Mouse (Mus musculus) Patski (cell line): ENCODE results near the gene Gm42957. TPM values are rescaled to one million over a fixed set of nuclear protein-coding genes. Genes with fewer than 3 reads are reported as not detected.

ENCODE experiments used
- ATAC-seq: fragments of 100-300 bp; one replicate; pipeline ENCODE4 v1.8.0; 2021
- CTCF ChIA-PET: fragments of 350-600 bp; sonication (Branson Sonifier 250); formaldehyde crosslinking; loops from one replicate; lab custom pipeline; 2022; ENCODE audit warnings: inconsistent platforms; lab: Charles Lee
- POLR2A ChIA-PET: fragments of 350-600 bp; sonication (Branson Sonifier 250); formaldehyde crosslinking; loops from one replicate; lab custom pipeline; 2022; ENCODE audit warnings: antibody characterized with exemption, inconsistent platforms; lab: Charles Lee
- DNase-seq: peaks from one replicate; pipeline ENCODE4 v3.0.0-alpha.2; 2011; ENCODE audit warnings: low read depth, low spot score
- H3K27me3 ChIP-seq: fragments of 371-371 bp; one replicate; pipeline ENCODE4 v1.5.1; 2021
- CTCF ChIP-seq: fragments of 100-300 bp; IDR thresholded peaks from one replicate; pipeline ENCODE4 v1.5.1; 2021
- in situ Hi-C: fragments of 300-500 bp; cut with MboI; formaldehyde crosslinking; loops from 3 replicates; pipeline ENCODE4 v1.11.1; 2018; ENCODE audit warnings: low pct_unique_long_range_greater_than_20kb, mixed read lengths
- polyA plus RNA-seq: library from polyadenylated mRNA; unstranded; gene quantifications from one replicate; pipeline ENCODE4 v1.2.3, GENCODE M21; 2021

Gene Gm42957
- polyA plus RNA-seq, 1 experiment from 2014 or later = 0.10 TPM

- DNase-seq (no peak), ATAC-seq (no peak)
- ChIA-PET CTCF (interaction anchor here (1.0 to 1.3 kb wide), 2 partner anchors 10 to 12 kb away, joined by 3 to 7 read pairs; no protein-coding TSS in a partner anchor), POLR2A (interaction anchor here (1.7 kb wide), 1 partner anchor 10 kb away, joined by 5 read pairs; no protein-coding TSS in a partner anchor)
- no peaks in the 10 kb centered on the region for H3K27me3 ChIP-seq
- in situ Hi-C loops = no loop called here
- no peak for TF ChIP-seq CTCF
Observed at GRCm38 (mm10) chr3:96606618-96607017, 28.7 kb upstream of the Gm42957 start.

- no peaks in the 10 kb centered on the region for H3K27me3 ChIP-seq
- DNase-seq (no peak), ATAC-seq (no peak)
- TF ChIP-seq CTCF = no peak
- ChIA-PET POLR2A (interaction anchor here (0.5 to 2.0 kb wide), 4 partner anchors 11 to 28 kb away, joined by 4 to 7 read pairs (median 4); partner anchors contain the start of genes Polr3gl and Rbm8a), CTCF (interaction anchor here (0.8 to 5.3 kb wide), 5 partner anchors 11 to 43 kb away, joined by 3 to 27 read pairs (median 5); partner anchors contain the start of genes Polr3gl and Rbm8a)
- in situ Hi-C loops = no loop called here
Observed at GRCm38 (mm10) chr3:96617941-96618340, 17.3 kb upstream of the Gm42957 start.

- no peak for DNase-seq
- TF ChIP-seq CTCF = no peak
- POLR2A ChIA-PET = no interaction called here
Observed at GRCm38 (mm10) chr3:96623201-96623600, 12.1 kb upstream of the Gm42957 start.

DNA sequence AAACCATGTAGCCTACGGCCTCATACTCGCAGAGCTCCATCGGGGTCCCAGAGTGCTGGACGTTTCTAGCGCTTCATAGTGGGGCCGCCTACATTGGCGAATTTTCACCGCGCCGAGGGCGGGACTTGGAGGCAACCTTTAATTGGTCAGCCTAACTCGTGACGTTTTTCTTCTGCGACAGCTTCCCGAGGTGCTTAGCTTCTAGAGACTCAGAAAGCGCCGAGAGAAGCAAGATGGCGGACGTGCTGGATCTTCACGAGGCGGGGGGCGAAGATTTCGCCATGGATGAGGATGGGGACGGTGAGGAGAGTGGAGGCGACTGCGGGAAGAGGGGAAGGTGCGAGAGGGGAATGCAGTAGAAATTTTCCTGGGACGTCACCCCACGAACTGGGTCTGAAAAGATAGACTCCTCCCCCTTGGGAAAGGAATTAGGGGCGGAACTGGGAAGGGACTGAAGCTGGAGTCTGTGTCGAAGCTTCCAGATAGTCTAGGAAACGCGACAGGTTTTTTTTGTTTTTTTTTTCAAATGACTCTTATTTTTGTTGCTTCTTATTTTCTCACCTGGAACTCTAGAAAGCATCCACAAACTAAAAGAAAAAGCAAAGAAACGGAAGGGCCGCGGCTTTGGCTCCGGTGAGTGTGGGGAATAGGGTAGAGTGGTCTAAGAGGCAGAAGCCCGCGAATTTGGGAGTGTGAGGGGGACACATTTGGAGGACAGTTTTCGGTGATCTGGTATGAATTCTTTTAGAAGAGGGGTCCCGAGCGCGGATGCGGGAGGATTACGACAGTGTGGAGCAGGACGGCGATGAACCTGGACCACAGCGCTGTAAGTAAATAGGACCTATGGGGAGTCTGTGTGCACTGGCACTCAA lies 5.3 kb upstream of the Gm42957 start, which contains the start of gene Rbm8a:
TSS of gene Rbm8a (plus strand) at position 205 of the 872 bp plus-strand sequence.
- H3K27me3 ChIP-seq = no peaks in the 10 kb centered on the region
- peak; percentile 87 for ATAC-seq
- POLR2A ChIA-PET = interaction anchor here (0.6 to 1.4 kb wide), 6 partner anchors 9 to 53 kb away, joined by 3 to 7 read pairs (median 3); partner anchors contain the start of genes Gm16253, Lix1l and Polr3gl
- peak; percentile 98 for DNase-seq
- in situ Hi-C loops = no loop called here
- TF ChIP-seq CTCF = no peak
- CTCF ChIA-PET = interaction anchor here (1.4 to 3.6 kb wide), 8 partner anchors 10 to 83 kb away, joined by 3 to 17 read pairs (median 4); partner anchors contain the start of genes Lix1l and Polr3gl

More at GRCm38 (mm10) chr3:96623201-96623600, 12.1 kb upstream of the Gm42957 start:
- ATAC-seq = no peak
- no peaks in the 10 kb centered on the region for H3K27me3 ChIP-seq
- in situ Hi-C loops = no loop called here
- CTCF ChIA-PET = interaction anchor here (2.7 kb wide), 1 partner anchor 8 kb away, joined by 9 read pairs; no protein-coding TSS in a partner anchor

- TF ChIP-seq CTCF = no peak
- ChIA-PET POLR2A (interaction anchor here (0.7 kb wide), 1 partner anchor 67 kb away, joined by 7 read pairs; no protein-coding TSS in a partner anchor), CTCF (interaction anchor here (2.6 to 3.1 kb wide), 2 partner anchors 12 to 52 kb away, joined by 9 to 10 read pairs; partner anchors contain the start of gene Itga10)
- DNase-seq (no peak), ATAC-seq (no peak)
- in situ Hi-C loops = no loop called here
- H3K27me3 ChIP-seq = no peaks in the 10 kb centered on the region
Observed at GRCm38 (mm10) chr3:96632058-96632457, 3.2 kb upstream of the Gm42957 start.

GRCm38 (mm10) chr3:96634015-96634414 lies 1.3 kb upstream of the Gm42957 start:
- ChIA-PET POLR2A (no interaction called here), CTCF (interaction anchor here (1.0 to 3.1 kb wide), 5 partner anchors 10 to 54 kb away, joined by 3 to 10 read pairs (median 5); partner anchors contain the start of genes Itga10 and Polr3gl)
- ATAC-seq (no peak), DNase-seq (no peak)
- no peaks in the 10 kb centered on the region for H3K27me3 ChIP-seq
- TF ChIP-seq CTCF = no peak
- in situ Hi-C loops = no loop called here

- TF ChIP-seq CTCF = no peak
- POLR2A ChIA-PET = no interaction called here
- DNase-seq (no peak), ATAC-seq (no peak)
- in situ Hi-C loops = no loop called here
- H3K27me3 ChIP-seq = no peaks in the 10 kb centered on the region
- CTCF ChIA-PET = no interaction called here
Observed at GRCm38 (mm10) chr3:96635906-96636305, 632 bp downstream of the Gm42957 start.

GRCm38 (mm10) chr3:96636448-96636847 lies 1.2 kb downstream of the Gm42957 start:
- no peak for TF ChIP-seq CTCF
- no peaks in the 10 kb centered on the region for H3K27me3 ChIP-seq
- DNase-seq = no peak
- ChIA-PET CTCF (interaction anchor here (0.6 to 1.4 kb wide), 3 partner anchors 9 to 93 kb away, joined by 3 to 4 read pairs (median 3); partner anchors contain the start of genes Itga10 and Polr3gl), POLR2A (no interaction called here)
- in situ Hi-C loops = no loop called here
- no peak for ATAC-seq

DNA sequence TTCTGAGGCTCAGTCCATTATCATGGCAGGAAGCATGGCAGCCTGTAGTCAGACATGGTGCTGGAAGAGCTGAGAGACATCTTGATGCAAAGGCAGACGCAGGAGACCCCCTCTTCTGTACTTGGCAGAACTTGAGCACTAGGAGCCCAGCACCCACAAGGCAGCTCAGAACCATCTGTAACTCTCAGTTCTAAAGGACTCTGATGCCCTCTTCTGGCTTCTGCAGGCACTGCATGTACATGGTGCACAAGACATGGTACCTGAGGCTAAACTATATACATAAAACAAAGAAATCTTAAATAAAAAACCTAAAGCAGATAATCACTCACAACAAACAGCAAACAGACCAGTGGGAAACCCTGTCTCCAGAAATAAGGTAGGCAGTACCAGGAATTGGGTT lies 3.9 kb downstream of the Gm42957 start:
- no peaks in the 10 kb centered on the region for H3K27me3 ChIP-seq

More for the DNA sequence above, 3.9 kb downstream of the Gm42957 start:
- DNase-seq (no peak), ATAC-seq (no peak)
- in situ Hi-C loops = no loop called here
- TF ChIP-seq CTCF = no peak
- POLR2A ChIA-PET = interaction anchor here (0.5 to 1.4 kb wide), 4 partner anchors 8 to 39 kb away, joined by 3 to 4 read pairs (median 3); partner anchors contain the start of gene Lix1l
- CTCF ChIA-PET = interaction anchor here (0.7 to 4.8 kb wide), 16 partner anchors 9 to 98 kb away, joined by 3 to 34 read pairs (median 4); partner anchors contain the start of genes Lix1l, Nudt17 and Rbm8a
